Mouse (Mus musculus) right cerebral cortex, adult 18-20 months (tissue): ENCODE measurements around the gene Taok3.

Experiments
- DNase-seq: peaks from one replicate; pipeline ENCODE4 v3.0.0; 2022; ENCODE audit warnings: mixed read lengths

Taok3 gene

GRCm38 (mm10) chr5:117118220-117118619 lies 1.7 kb upstream of the Taok3 start:
- DNase-seq, result no peak

GRCm38 (mm10) chr5:117118850-117119249 lies 1.1 kb upstream of the Taok3 start:
- DNase-seq, result no peak

GRCm38 (mm10) chr5:117120489-117121466 lies 849 bp downstream of the Taok3 start:
- DNase-seq, result no peak

GRCm38 (mm10) chr5:117121657-117122056 lies 1.7 kb downstream of the Taok3 start:
- DNase-seq, result no peak

- no peak for DNase-seq
These were observed 3.2 kb downstream of the Taok3 start for GRCm38 (mm10) chr5:117123102-117123501.

GRCm38 (mm10) chr5:117123840-117124239 lies 3.9 kb downstream of the Taok3 start:
- DNase-seq, result no peak

GRCm38 (mm10) chr5:117125482-117126346 lies 5.8 kb downstream of the Taok3 start:
- no peak for DNase-seq

- no peak for DNase-seq
These were observed 7.1 kb downstream of the Taok3 start for GRCm38 (mm10) chr5:117127051-117127450.

GRCm38 (mm10) chr5:117130726-117131125 lies 10.8 kb downstream of the Taok3 start:
- no peak for DNase-seq

GRCm38 (mm10) chr5:117133446-117134065 lies 13.6 kb downstream of the Taok3 start:
- DNase-seq, result no peak

GRCm38 (mm10) chr5:117134066-117134888 lies 14.3 kb downstream of the Taok3 start:
- DNase-seq, result no peak

- no peak for DNase-seq
These were observed 15.0 kb downstream of the Taok3 start for GRCm38 (mm10) chr5:117134889-117135456.

GRCm38 (mm10) chr5:117135869-117136268 lies 15.9 kb downstream of the Taok3 start:
- no peak for DNase-seq

- no peak for DNase-seq
These were observed 16.6 kb downstream of the Taok3 start for GRCm38 (mm10) chr5:117136570-117136969.

- no peak for DNase-seq
These were observed 17.1 kb downstream of the Taok3 start for GRCm38 (mm10) chr5:117137011-117137410.

- DNase-seq, result no peak
These were observed 17.7 kb downstream of the Taok3 start for GRCm38 (mm10) chr5:117137594-117137993.

GRCm38 (mm10) chr5:117138295-117138988 lies 18.5 kb downstream of the Taok3 start:
- no peak for DNase-seq

- no peak for DNase-seq
These were observed 19.9 kb downstream of the Taok3 start for GRCm38 (mm10) chr5:117139822-117140221.

- no peak for DNase-seq
These were observed 20.4 kb downstream of the Taok3 start for GRCm38 (mm10) chr5:117140374-117140773.

GRCm38 (mm10) chr5:117143721-117144135 lies 23.8 kb downstream of the Taok3 start:
- no peak for DNase-seq

- DNase-seq, result no peak
These were observed 26.2 kb downstream of the Taok3 start for GRCm38 (mm10) chr5:117146165-117146564.
